ENCODE assay signal across 17 mouse cellular contexts in the genomic region with DNA sequence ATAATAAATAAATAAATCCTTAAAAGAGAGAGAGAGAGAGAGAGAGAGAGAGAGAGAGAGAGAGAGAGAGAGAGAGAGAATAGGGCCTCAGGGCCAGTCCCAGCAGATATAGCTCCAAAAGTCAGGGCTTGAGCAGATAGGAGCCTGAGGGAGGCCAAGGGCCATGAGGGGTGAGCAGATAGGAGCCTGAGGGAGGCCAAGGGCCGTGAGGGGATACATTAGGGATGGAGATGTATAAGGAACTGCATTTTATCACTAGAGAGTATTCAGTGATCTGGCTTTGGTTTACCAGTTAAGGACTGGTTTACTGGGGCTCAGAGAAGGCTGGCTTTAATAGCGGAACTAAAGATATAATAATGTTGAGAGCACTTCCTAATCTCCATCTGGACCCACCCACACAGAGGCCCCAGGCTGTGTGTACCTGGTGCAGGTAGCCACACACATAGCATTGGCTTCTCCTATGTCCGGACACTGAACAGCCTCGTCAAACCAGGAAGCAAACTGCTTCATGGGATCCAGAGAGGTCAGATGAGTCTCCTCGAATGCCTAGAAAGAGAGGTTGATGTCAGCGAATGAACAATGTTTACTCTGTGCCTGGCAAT. TPM values are rescaled to one million over a fixed set of nuclear protein-coding genes. Genes with fewer than 3 reads are reported as not detected.
A peak's percentile ranks its signal among the peaks of the same experiment; 100 is the strongest.
DNase-seq lines count a peak whose midpoint lies in the region; ATAC-seq and TF ChIP-seq lines count a peak whose summit lies in the region.
"Had no signal": no experiment of that assay in that cellular context is flagged by ENCODE, and none has a peak within 500 bp of the region (broad histone marks: within the 10 kb centered on the region; RNA-seq: fewer than 3 reads in every experiment).

No protein-coding gene starts in this region.

- no peaks in the 10 kb centered on the region for H3K27me3 ChIP-seq in heart, embryonic 11.5 days (ENCODE audit: control insufficient read depth, insufficient read depth, low read length)
- H3K27me3 ChIP-seq in intestine, postnatal 0 days (replicated peaks; ENCODE audit: control insufficient read depth, insufficient read depth, low read length) = no peaks in the 10 kb centered on the region
- H3K27me3 ChIP-seq in liver, postnatal 0 days (ENCODE audit: insufficient read depth, low read length) = no peaks in the 10 kb centered on the region
- no peaks in the 10 kb centered on the region for H3K27me3 ChIP-seq in forebrain, postnatal 0 days (ENCODE audit: insufficient read depth, low read length)
- H3K27me3 ChIP-seq: hindbrain, embryonic 15.5 days had no signal

- peak overlapping the region; percentile 70; the same call in 1 of the 2 replicates for H3K27ac ChIP-seq in heart, embryonic 11.5 days (ENCODE audit: low read depth, low read length)
- peak overlapping the region; percentile 46; the same call in 1 of the 2 replicates for H3K27ac ChIP-seq in bone marrow, adult 2 months (ENCODE audit: control insufficient read depth, insufficient read depth, low read depth, low read length, poor library complexity)
- H3K27ac ChIP-seq in intestine, postnatal 0 days (ENCODE audit: low read depth, low read length) = peak overlapping the region; percentile 78
- H3K27ac ChIP-seq in liver, postnatal 0 days (ENCODE audit: low read depth) = peak overlapping the region; percentile 97
- H3K27ac ChIP-seq in forebrain, postnatal 0 days (ENCODE audit: low read depth, low read length) = no peak overlapping the region
- H3K27ac ChIP-seq: hindbrain, embryonic 15.5 days; left cerebral cortex, adult 2 months; limb, embryonic 12.5 days had no signal

- peak overlapping the region; percentile 50 for H3K4me3 ChIP-seq in heart, embryonic 11.5 days (ENCODE audit: low read depth, low read length)
- H3K4me3 ChIP-seq in bone marrow, adult 2 months (replicated peaks; ENCODE audit: control insufficient read depth, low read depth, low read length) = peak overlapping the region; percentile 44
- H3K4me3 ChIP-seq in intestine, postnatal 0 days (ENCODE audit: low read depth, low read length) = no peak overlapping the region
- H3K4me3 ChIP-seq in liver, postnatal 0 days (ENCODE audit: low read depth, low read length) = peak overlapping the region; percentile 71
- H3K4me3 ChIP-seq in forebrain, postnatal 0 days (ENCODE audit: low read depth, low read length) = no peak overlapping the region
- H3K4me3 ChIP-seq: hindbrain, embryonic 15.5 days; left cerebral cortex, adult 2 months; limb, embryonic 12.5 days had no signal

- no peak for DNase-seq in heart, adult 18-20 months
- no peak for DNase-seq in liver, postnatal 0 days
- DNase-seq in forebrain, postnatal 0 days = no peak
- no peak for DNase-seq in cerebellum, postnatal 4 days (ENCODE audit: low spot score in 2 of 2)
- DNase-seq: cerebellum, adult 18-20 months; kidney, adult 8-10 months; kidney, postnatal 36 days; lung, postnatal 10 days had no signal

- TF ChIP-seq CTCF in bone marrow, adult 2 months (IDR thresholded peaks at IDR 0.05; ENCODE audit: control insufficient read depth, insufficient read depth, low read length) = no peak
- TF ChIP-seq CTCF in intestine, postnatal 0 days (IDR thresholded peaks at IDR 0.05; ENCODE audit: low read depth) = no peak
- no peak for TF ChIP-seq CTCF in liver, postnatal 0 days (IDR thresholded peaks at IDR 0.05; ENCODE audit: low read depth)
- no peak for TF ChIP-seq CTCF in forebrain, postnatal 0 days (IDR thresholded peaks at IDR 0.05; ENCODE audit: low read depth)

- H3K4me2 ChIP-seq in heart, embryonic 11.5 days = peak overlapping the region; percentile 78
- peak overlapping the region; percentile 88 for H3K4me2 ChIP-seq in intestine, postnatal 0 days (replicated peaks; ENCODE audit: low read depth)
- H3K4me2 ChIP-seq in liver, postnatal 0 days (ENCODE audit: low read depth, low read length) = peak overlapping the region; percentile 91
- no peak overlapping the region for H3K4me2 ChIP-seq in forebrain, postnatal 0 days (ENCODE audit: low read depth)
- H3K4me2 ChIP-seq: limb, embryonic 12.5 days; midbrain, embryonic 11.5 days had no signal

- 0 out of 2 replicates have a peak overlapping the region, but pooled peaks have one; percentile 0 for H3K9ac ChIP-seq in heart, embryonic 11.5 days (ENCODE audit: low read depth, low read length)
- H3K9ac ChIP-seq in intestine, postnatal 0 days (ENCODE audit: low read depth, low read length) = no peak overlapping the region
- H3K9ac ChIP-seq in liver, postnatal 0 days (replicated peaks) = peak overlapping the region; percentile 84
- no peak overlapping the region for H3K9ac ChIP-seq in forebrain, postnatal 0 days
- H3K9ac ChIP-seq: hindbrain, embryonic 15.5 days; limb, embryonic 12.5 days had no signal

- no peak for TF ChIP-seq POLR2A in bone marrow, adult 2 months (IDR thresholded peaks at IDR 0.05; ENCODE audit: borderline replicate concordance, control insufficient read depth, low read depth, low read length)

- TF ChIP-seq EP300 in liver, postnatal 0 days (IDR thresholded peaks at IDR 0.05; ENCODE audit: low read depth) = peak; percentile 95

- no peaks in the 10 kb centered on the region; the same call in 1 of the 2 replicates for H3K36me3 ChIP-seq in heart, embryonic 11.5 days (ENCODE audit: control insufficient read depth, insufficient read depth, low read length)
- H3K36me3 ChIP-seq in intestine, postnatal 0 days (ENCODE audit: control insufficient read depth, insufficient read depth) = peaks cover 21% of the 10 kb centered on the region
- peaks cover 42% of the 10 kb centered on the region for H3K36me3 ChIP-seq in liver, postnatal 0 days (replicated peaks; ENCODE audit: insufficient read depth, low read length)
- H3K36me3 ChIP-seq in forebrain, postnatal 0 days (ENCODE audit: insufficient read depth) = no peaks in the 10 kb centered on the region
- H3K36me3 ChIP-seq: hindbrain, embryonic 15.5 days; limb, embryonic 12.5 days had no signal

- H3K9me3 ChIP-seq in heart, embryonic 11.5 days (replicated peaks; ENCODE audit: control insufficient read depth, low read length) = no peaks in the 10 kb centered on the region
- no peaks in the 10 kb centered on the region for H3K9me3 ChIP-seq in intestine, postnatal 0 days (ENCODE audit: control insufficient read depth)
- no peaks in the 10 kb centered on the region for H3K9me3 ChIP-seq in liver, postnatal 0 days (ENCODE audit: low read length)
- no peaks in the 10 kb centered on the region for H3K9me3 ChIP-seq in forebrain, postnatal 0 days (ENCODE audit: low read length)
- H3K9me3 ChIP-seq: hindbrain, embryonic 15.5 days; limb, embryonic 12.5 days had no signal

- 0 out of 2 replicates have a peak, but pooled peaks cover 3% of the 10 kb centered on the region for H3K4me1 ChIP-seq in heart, embryonic 11.5 days (ENCODE audit: control insufficient read depth, insufficient read depth, low read length)
- peaks cover 3% of the 10 kb centered on the region; the same call in 1 of the 2 replicates for H3K4me1 ChIP-seq in bone marrow, adult 2 months (ENCODE audit: control insufficient read depth, insufficient read depth, low read length)
- peaks cover 11% of the 10 kb centered on the region; the same call in 1 of the 2 replicates for H3K4me1 ChIP-seq in intestine, postnatal 0 days (replicated peaks; ENCODE audit: control insufficient read depth, insufficient read depth, low read length)
- peaks cover 60% of the 10 kb centered on the region for H3K4me1 ChIP-seq in liver, postnatal 0 days (ENCODE audit: insufficient read depth)
- H3K4me1 ChIP-seq in forebrain, postnatal 0 days (ENCODE audit: insufficient read depth) = 0 out of 2 replicates have a peak, but pooled peaks cover 6% of the 10 kb centered on the region

- WGBS in heart, embryonic 11.5 days (ENCODE audit: insufficient replicate concordance) = 76% methylated on average over 6 of the region's 6 CpGs
- WGBS in bone marrow, adult 2 months = 77% methylated on average over 6 of the region's 6 CpGs
- WGBS in intestine, postnatal 0 days = 39% methylated on average over 6 of the region's 6 CpGs
- 53% methylated on average over 6 of the region's 6 CpGs for WGBS in liver, postnatal 0 days (ENCODE audit: insufficient replicate concordance)
- WGBS in forebrain, postnatal 0 days = 74% methylated on average over 6 of the region's 6 CpGs

- 0 out of 2 replicates have a peak, but pooled peaks have one; percentile 60 for ATAC-seq in heart, embryonic 11.5 days (replicated peaks; ENCODE audit: insufficient number of reproducible peaks, low FRiP score, low TSS enrichment)
- no peak for ATAC-seq in intestine, postnatal 0 days
- peak; percentile 21 for ATAC-seq in liver, postnatal 0 days
- ATAC-seq in forebrain, postnatal 0 days = no peak
- ATAC-seq in frontal cortex, adult (ENCODE audit: low TSS enrichment) = no peak

RNA-seq across cellular contexts. Expression of a gene that starts 1.7 kb away (rescaled TPM):
- polyA plus RNA-seq in heart, embryonic 11.5 days (2014; fragmentation: Nextera tagmentation; extraction: Ambion mirVana) = 63.9 and 68.0 TPM in 2 replicates
- total RNA-seq in heart, adult 18-20 months (2021) = 10 to 100 TPM; 16.7 to 17.4 TPM
- polyA plus RNA-seq in bone marrow, adult 2 months (2011; ENCODE audit: insufficient read depth, insufficient read length, low replicate concordance, missing spikeins) = 65.6 and 132 TPM in 2 replicates
- 145 and 158 TPM in 2 replicates for polyA plus RNA-seq in intestine, postnatal 0 days (2015; fragmentation: Nextera tagmentation; extraction: Ambion mirVana)
- polyA plus RNA-seq in liver, postnatal 0 days (2015; fragmentation: Nextera tagmentation; extraction: Ambion mirVana) = 271 and 273 TPM in 2 replicates
- total RNA-seq in forebrain, postnatal 0 days (2014; rRNA removed) = 26.2 and 30.3 TPM in 2 replicates
- polyA plus RNA-seq in forebrain, postnatal 0 days (2015; fragmentation: Nextera tagmentation; extraction: Ambion mirVana) = 28.1 and 33.1 TPM in 2 replicates

RNA-seq across cellular contexts. Expression of a gene that starts 14.2 kb away (rescaled TPM):
- polyA plus RNA-seq in heart, embryonic 11.5 days (2014; fragmentation: Nextera tagmentation; extraction: Ambion mirVana) = 0.23 and 0.50 TPM in 2 replicates
- total RNA-seq in heart, adult 18-20 months (2021) = 1 to 10 TPM in 1 of 2 experiments, under 1 TPM in 1; 0.79 to 2.2 TPM
- not detected in 2 replicates for polyA plus RNA-seq in bone marrow, adult 2 months (2011; ENCODE audit: insufficient read depth, insufficient read length, low replicate concordance, missing spikeins)
- polyA plus RNA-seq in intestine, postnatal 0 days (2015; fragmentation: Nextera tagmentation; extraction: Ambion mirVana) = 138 and 141 TPM in 2 replicates
- 10.1 and 13.9 TPM in 2 replicates for polyA plus RNA-seq in liver, postnatal 0 days (2015; fragmentation: Nextera tagmentation; extraction: Ambion mirVana)
- total RNA-seq in forebrain, postnatal 0 days (2014; rRNA removed) = not detected in 2 replicates
- polyA plus RNA-seq in forebrain, postnatal 0 days (2015; fragmentation: Nextera tagmentation; extraction: Ambion mirVana) = 0.11 TPM in 1 of 2 replicates, not detected in the other
- total RNA-seq: gastrocnemius, postnatal 4 days; left cerebral cortex, adult 2 months had no signal

RNA-seq across cellular contexts. Expression of a gene that starts 25.8 kb away (rescaled TPM):
- 52.5 and 60.2 TPM in 2 replicates for polyA plus RNA-seq in heart, embryonic 11.5 days (2014; fragmentation: Nextera tagmentation; extraction: Ambion mirVana)
- 10 to 100 TPM; 23.4 to 25.1 TPM for total RNA-seq in heart, adult 18-20 months (2021)
- 16.4 and 39.4 TPM in 2 replicates for polyA plus RNA-seq in bone marrow, adult 2 months (2011; ENCODE audit: insufficient read depth, insufficient read length, low replicate concordance, missing spikeins)
- polyA plus RNA-seq in intestine, postnatal 0 days (2015; fragmentation: Nextera tagmentation; extraction: Ambion mirVana) = 64.1 and 68.9 TPM in 2 replicates
- polyA plus RNA-seq in liver, postnatal 0 days (2015; fragmentation: Nextera tagmentation; extraction: Ambion mirVana) = 38.3 and 38.4 TPM in 2 replicates
- 54.9 and 57.7 TPM in 2 replicates for total RNA-seq in forebrain, postnatal 0 days (2014; rRNA removed)
- 86.4 and 88.8 TPM in 2 replicates for polyA plus RNA-seq in forebrain, postnatal 0 days (2015; fragmentation: Nextera tagmentation; extraction: Ambion mirVana)

RNA-seq across cellular contexts. Expression of a gene that starts 40.7 kb away (rescaled TPM):
- polyA plus RNA-seq in heart, embryonic 11.5 days (2014; fragmentation: Nextera tagmentation; extraction: Ambion mirVana) = 17.3 and 17.9 TPM in 2 replicates
- total RNA-seq in heart, adult 18-20 months (2021) = 10 to 100 TPM in 1 of 2 experiments, 1 to 10 TPM in 1; 7.4 to 10.3 TPM
- polyA plus RNA-seq in bone marrow, adult 2 months (2011; ENCODE audit: insufficient read depth, insufficient read length, low replicate concordance, missing spikeins) = 14.6 and 16.9 TPM in 2 replicates
- 7.7 and 8.2 TPM in 2 replicates for polyA plus RNA-seq in intestine, postnatal 0 days (2015; fragmentation: Nextera tagmentation; extraction: Ambion mirVana)
- polyA plus RNA-seq in liver, postnatal 0 days (2015; fragmentation: Nextera tagmentation; extraction: Ambion mirVana) = 6.8 and 7.1 TPM in 2 replicates
- total RNA-seq in forebrain, postnatal 0 days (2014; rRNA removed) = 1.9 and 5.0 TPM in 2 replicates
- 13.5 and 14.8 TPM in 2 replicates for polyA plus RNA-seq in forebrain, postnatal 0 days (2015; fragmentation: Nextera tagmentation; extraction: Ambion mirVana)

Comparison
In these comparisons a context has a peak if more than half of its experiments do, and no peak if none do; other contexts are left out.
1. ATAC-seq: peak in heart, embryonic 11.5 days (single experiment) and liver, postnatal 0 days (single experiment); none in intestine, postnatal 0 days (single experiment), forebrain, postnatal 0 days (single experiment) and frontal cortex, adult (single experiment).
2. H3K4me3 ChIP-seq: peak in heart, embryonic 11.5 days (single experiment), bone marrow, adult 2 months (single experiment) and liver, postnatal 0 days (single experiment); none in intestine, postnatal 0 days (single experiment) and forebrain, postnatal 0 days (single experiment).
3. H3K9ac ChIP-seq: peak in heart, embryonic 11.5 days (single experiment) and liver, postnatal 0 days (single experiment); none in intestine, postnatal 0 days (single experiment) and forebrain, postnatal 0 days (single experiment).